Mouse (Mus musculus) intestine, postnatal 0 days (tissue): ENCODE data around the gene Htra2. TPM values are rescaled to one million over a fixed set of nuclear protein-coding genes. Genes with fewer than 3 reads are reported as not detected.

Experiments used
- ATAC-seq: fragments of 200-750 bp; cut with Nextera tagmentation; 2 replicates; pipeline ENCODE4 v1.8.0; 2017; ENCODE audit warnings: mild to moderate bottlenecking, moderate TSS enrichment, moderate library complexity
- H3K27ac ChIP-seq: fragments of 300-500 bp; sonication (generic); 2 replicates; pipeline ENCODE4 v1.5.1; 2014; ENCODE audit warnings: mild to moderate bottlenecking, low read depth, low read length, moderate library complexity
- H3K27me3 ChIP-seq: fragments of 300-500 bp; sonication (generic); replicated peaks from 2 replicates; pipeline ENCODE4 v1.6.1; 2014; ENCODE audit warnings: low read length, mixed read lengths; ENCODE audit not compliant: control insufficient read depth, insufficient read depth
- H3K36me3 ChIP-seq: fragments of 300-500 bp; sonication (generic); 2 replicates; pipeline ENCODE4 v1.6.1; 2014; ENCODE audit warnings: mild to moderate bottlenecking, moderate library complexity; ENCODE audit not compliant: control insufficient read depth, insufficient read depth
- H3K4me1 ChIP-seq: fragments of 300-500 bp; sonication (generic); replicated peaks from 2 replicates; pipeline ENCODE4 v1.6.1; 2014; ENCODE audit warnings: antibody characterized with exemption, low read length, mixed read lengths; ENCODE audit not compliant: control insufficient read depth, insufficient read depth
- H3K4me2 ChIP-seq: fragments of 300-500 bp; sonication (generic); replicated peaks from 2 replicates; pipeline ENCODE4 v1.6.1; 2014; ENCODE audit warnings: low read depth, mild to moderate bottlenecking, moderate library complexity
- H3K4me3 ChIP-seq: fragments of 300-500 bp; sonication (generic); 2 replicates; pipeline ENCODE4 v1.5.1; 2014; ENCODE audit warnings: low read depth, low read length
- H3K9ac ChIP-seq: fragments of 300-500 bp; sonication (generic); 2 replicates; pipeline ENCODE4 v1.6.1; 2014; ENCODE audit warnings: mild to moderate bottlenecking, low read depth, low read length
- H3K9me3 ChIP-seq: fragments of 300-500 bp; sonication (generic); 2 replicates; pipeline ENCODE4 v1.6.1; 2016; ENCODE audit warnings: mixed run types; ENCODE audit not compliant: control insufficient read depth
- CTCF ChIP-seq: sonication (generic); IDR thresholded peaks from 2 replicates; pipeline ENCODE4 v1.5.1; 2016; ENCODE audit warnings: low read depth, mild to moderate bottlenecking, control low read depth, antibody characterized with exemption, moderate library complexity
- WGBS: fragments of 180-500 bp; shearing (Covaris S2); extraction: QIAGEN DNeasy Blood & Tissue Kit; methylation state at CpG from one replicate; pipeline ENCODE4 v1.1.7; 2014; 5-methylcytosine and 5-hydroxymethylcytosine counted together
- polyA plus RNA-seq: library from polyadenylated mRNA; unstranded; fragments of >200 nt; fragmentation: Nextera tagmentation; extraction: Ambion mirVana; gene quantifications from 2 replicates; pipeline ENCODE4 v1.2.1, GENCODE M21; 2015

Htra2 gene
- polyA plus RNA-seq, 1 experiment from 2014 or later: 24.0 TPM

DNA sequence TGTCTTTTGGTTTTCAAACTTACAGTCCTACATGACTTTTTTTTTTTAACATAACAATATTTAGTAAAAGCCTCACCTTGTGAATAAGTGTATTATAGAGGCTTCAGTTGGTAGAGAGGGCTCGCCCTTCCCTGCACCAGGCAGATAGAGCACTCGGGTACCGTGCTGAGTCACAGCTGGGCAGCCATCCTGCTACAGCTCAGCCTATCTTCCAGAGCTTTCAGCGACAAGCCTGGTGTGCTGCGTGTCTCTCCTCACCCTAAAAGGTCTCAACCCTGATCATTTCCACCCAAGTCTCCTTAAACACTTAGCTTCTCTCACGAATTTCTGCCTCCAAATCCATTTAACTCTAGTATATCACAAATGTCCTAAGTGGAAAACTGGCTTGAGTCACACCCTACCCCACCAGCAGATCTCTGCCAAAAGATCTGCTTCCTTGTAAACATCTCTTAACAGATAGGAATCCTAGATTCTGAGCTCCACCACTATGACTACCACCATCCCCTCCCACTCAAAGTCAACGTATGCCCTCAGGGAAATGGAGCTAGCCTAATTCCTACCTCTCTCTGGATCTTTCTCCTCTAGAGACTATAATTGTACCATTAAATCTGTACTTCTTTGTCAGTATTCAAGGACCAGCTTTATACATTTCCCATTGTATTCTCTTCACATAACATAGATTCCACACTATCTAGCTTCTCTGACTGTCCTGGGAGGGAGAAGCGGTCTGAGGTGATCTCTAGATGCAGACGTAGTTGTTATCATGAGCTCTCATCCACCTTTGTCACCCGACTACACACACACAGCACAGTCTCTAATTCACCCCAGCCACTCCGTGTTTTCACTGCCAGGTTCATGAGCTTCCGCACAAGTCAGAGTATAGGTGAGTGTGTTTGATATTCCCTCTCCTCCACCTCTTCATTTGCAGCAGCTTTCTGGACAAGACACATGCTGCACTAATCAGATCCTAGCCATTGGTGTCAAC lies 40.3 kb downstream of the Htra2 start:
- Histone ChIP-seq H3K4me3 (no peak overlapping the region), H3K27me3 (0 out of 2 replicates have a peak, but pooled peaks cover 8% of the 10 kb centered on the region), H3K9ac (no peak overlapping the region), H3K4me2 (no peak overlapping the region), H3K27ac (no peak overlapping the region), H3K36me3 (no peaks in the 10 kb centered on the region), H3K4me1 (no peaks in the 10 kb centered on the region), H3K9me3 (no peaks in the 10 kb centered on the region)
- TF ChIP-seq CTCF: no peak
- ATAC-seq: no peak
- WGBS: 55% methylated on average over 12 of the region's 12 CpGs

DNA sequence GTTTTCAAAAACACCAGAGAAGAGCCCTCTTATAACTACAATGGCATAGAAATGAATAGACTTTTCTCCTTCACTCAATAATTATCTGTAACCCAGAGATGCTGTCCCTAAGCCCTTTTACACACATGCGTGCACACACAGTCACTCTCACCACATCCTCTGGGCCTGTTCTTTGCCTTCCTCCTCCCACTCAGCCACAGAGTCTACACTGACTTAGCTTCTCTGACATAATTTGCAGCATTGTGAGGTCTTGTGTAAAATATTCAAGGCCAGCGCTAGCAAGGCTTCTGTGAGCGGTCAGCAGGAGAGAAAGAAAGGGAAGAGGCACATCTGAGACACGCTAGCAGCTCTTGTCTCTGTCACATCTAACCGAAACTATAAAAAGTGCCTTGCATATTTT lies 41.6 kb downstream of the Htra2 start:
- WGBS: 82% methylated on average over 5 of the region's 5 CpGs
- no peak overlapping the region for H3K27ac ChIP-seq

DNA sequence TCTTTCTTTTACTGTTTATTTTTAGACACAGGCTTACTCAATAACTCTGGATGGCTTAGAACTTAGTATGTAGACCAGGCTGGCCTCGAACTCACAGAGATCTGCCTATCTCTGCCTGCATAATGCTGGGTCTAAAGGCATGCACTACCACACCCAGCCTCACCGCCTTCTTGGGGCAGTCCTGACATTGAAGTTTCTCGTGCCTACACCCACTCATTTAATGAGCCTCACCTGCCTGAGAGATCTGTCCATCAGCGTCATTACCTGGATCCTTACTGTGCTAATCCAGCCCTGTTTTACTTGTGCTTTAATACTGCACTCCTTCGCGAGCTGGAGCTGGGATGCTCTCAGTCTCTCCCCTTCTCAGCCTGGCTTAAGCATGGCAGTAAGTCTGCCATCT lies 43.3 kb downstream of the Htra2 start:
- no peak for TF ChIP-seq CTCF
- Histone ChIP-seq H3K36me3 (no peaks in the 10 kb centered on the region), H3K4me1 (no peaks in the 10 kb centered on the region), H3K27me3 (0 out of 2 replicates have a peak, but pooled peaks cover 8% of the 10 kb centered on the region), H3K9ac (no peak overlapping the region), H3K27ac (no peak overlapping the region), H3K4me2 (no peak overlapping the region), H3K4me3 (no peak overlapping the region), H3K9me3 (no peaks in the 10 kb centered on the region)
- no peak for ATAC-seq
- WGBS: 60% methylated on average over 6 of the region's 6 CpGs

More for the DNA sequence above, 41.6 kb downstream of the Htra2 start:
- H3K9ac ChIP-seq: no peak overlapping the region
- no peak overlapping the region for H3K4me2 ChIP-seq
- no peaks in the 10 kb centered on the region for H3K9me3 ChIP-seq
- no peaks in the 10 kb centered on the region for H3K4me1 ChIP-seq
- H3K27me3 ChIP-seq: 0 out of 2 replicates have a peak, but pooled peaks cover 8% of the 10 kb centered on the region
- ATAC-seq: no peak
- H3K36me3 ChIP-seq: no peaks in the 10 kb centered on the region
- TF ChIP-seq CTCF: no peak
- no peak overlapping the region for H3K4me3 ChIP-seq

DNA sequence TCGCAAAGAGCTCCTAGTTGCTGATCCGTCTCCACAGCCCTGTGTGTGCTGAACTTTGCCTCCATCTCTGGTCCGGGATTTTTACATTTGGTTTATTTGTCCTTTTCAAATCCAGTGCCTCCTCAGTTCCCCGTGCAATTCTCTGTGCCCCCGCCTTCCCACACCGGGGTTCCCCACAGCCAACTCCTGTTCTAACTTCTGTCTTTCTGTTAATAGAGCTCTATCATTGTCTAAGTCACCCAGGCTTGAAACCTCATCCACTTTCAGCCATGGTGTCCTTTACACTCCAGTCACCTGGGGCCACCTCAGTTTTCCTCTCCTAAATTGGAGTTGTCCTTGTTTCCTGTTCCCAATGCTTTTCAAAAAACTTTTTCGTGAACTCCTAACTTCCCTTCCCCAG lies 43.8 kb downstream of the Htra2 start:
- H3K4me3 ChIP-seq: no peak overlapping the region
- 82% methylated on average over 7 of the region's 7 CpGs for WGBS
- H3K27ac ChIP-seq: no peak overlapping the region
- no peak for ATAC-seq
- no peak overlapping the region for H3K4me2 ChIP-seq
- no peak overlapping the region for H3K9ac ChIP-seq
- TF ChIP-seq CTCF: no peak
- no peaks in the 10 kb centered on the region for H3K9me3 ChIP-seq
- H3K4me1 ChIP-seq: no peaks in the 10 kb centered on the region
- H3K36me3 ChIP-seq: no peaks in the 10 kb centered on the region
- 0 out of 2 replicates have a peak, but pooled peaks cover 8% of the 10 kb centered on the region for H3K27me3 ChIP-seq

DNA sequence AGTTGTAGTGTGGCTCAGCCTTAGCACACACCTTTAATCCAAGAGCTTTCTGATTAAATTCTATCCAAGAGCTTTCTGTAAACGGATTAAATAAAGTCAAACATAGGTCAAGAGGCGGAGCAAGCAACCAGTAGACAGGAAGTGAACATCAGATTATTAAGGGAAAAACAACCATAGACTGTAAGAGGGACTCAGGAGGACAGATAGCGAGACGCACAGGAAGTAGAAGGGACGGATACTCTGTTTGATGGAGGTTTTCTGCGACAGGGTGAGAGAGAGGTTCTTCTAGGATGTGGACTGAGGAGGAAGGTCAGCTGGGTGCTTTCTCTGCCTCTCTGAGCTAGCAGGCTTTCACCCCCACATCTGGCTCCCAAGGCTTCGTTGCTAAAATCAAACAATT lies 45.1 kb downstream of the Htra2 start:
- Histone ChIP-seq H3K4me3 (no peak overlapping the region), H3K9ac (no peak overlapping the region), H3K36me3 (no peaks in the 10 kb centered on the region), H3K27ac (no peak overlapping the region), H3K4me2 (no peak overlapping the region), H3K4me1 (0 out of 2 replicates have a peak, but pooled peaks cover under 1% of the 10 kb centered on the region), H3K27me3 (0 out of 2 replicates have a peak, but pooled peaks cover 8% of the 10 kb centered on the region), H3K9me3 (no peaks in the 10 kb centered on the region)
- TF ChIP-seq CTCF: no peak
- WGBS: 51% methylated on average over 7 of the region's 7 CpGs
- no peak for ATAC-seq

DNA sequence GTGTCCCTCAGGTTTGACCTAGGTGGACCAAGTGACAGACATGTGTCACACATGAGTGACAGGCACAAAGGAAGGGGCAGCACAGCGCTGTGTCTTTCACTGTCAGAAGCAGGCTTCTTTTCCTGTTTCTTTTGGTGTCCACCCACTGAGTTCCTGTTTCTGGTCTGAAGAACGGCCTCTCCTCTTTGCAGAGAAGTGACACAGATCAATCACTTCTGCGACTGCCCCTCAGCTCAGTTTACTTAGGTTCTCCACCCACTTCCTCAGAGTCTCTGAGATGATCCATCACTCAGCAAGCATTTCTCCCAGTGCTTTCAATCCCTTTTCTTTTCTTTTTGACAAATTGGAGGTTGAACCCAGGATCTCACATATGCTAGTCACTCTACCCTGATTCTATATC lies 46.4 kb downstream of the Htra2 start:
- Histone ChIP-seq H3K4me3 (no peak overlapping the region), H3K36me3 (no peaks in the 10 kb centered on the region), H3K27ac (no peak overlapping the region), H3K9ac (no peak overlapping the region), H3K27me3 (0 out of 2 replicates have a peak, but pooled peaks cover 8% of the 10 kb centered on the region), H3K9me3 (no peaks in the 10 kb centered on the region), H3K4me2 (no peak overlapping the region), H3K4me1 (0 out of 2 replicates have a peak, but pooled peaks cover 3% of the 10 kb centered on the region)
- no peak for TF ChIP-seq CTCF
- no peak for ATAC-seq
- WGBS: 49% methylated on average over 3 of the region's 3 CpGs
